Mouse (Mus musculus) stomach, postnatal 0 days (tissue): ENCODE data around the gene Cabp4.

Experiments used
- CTCF ChIP-seq: IDR thresholded peaks from 2 replicates; pipeline ENCODE4 v1.5.1; 2016; ENCODE audit warnings: antibody characterized with exemption, low read depth, mild to moderate bottlenecking, moderate library complexity
- EP300 ChIP-seq: optimal IDR thresholded peaks from 2 replicates; pipeline ENCODE3; 2016; ENCODE audit warnings: antibody characterized with exemption

DNA sequence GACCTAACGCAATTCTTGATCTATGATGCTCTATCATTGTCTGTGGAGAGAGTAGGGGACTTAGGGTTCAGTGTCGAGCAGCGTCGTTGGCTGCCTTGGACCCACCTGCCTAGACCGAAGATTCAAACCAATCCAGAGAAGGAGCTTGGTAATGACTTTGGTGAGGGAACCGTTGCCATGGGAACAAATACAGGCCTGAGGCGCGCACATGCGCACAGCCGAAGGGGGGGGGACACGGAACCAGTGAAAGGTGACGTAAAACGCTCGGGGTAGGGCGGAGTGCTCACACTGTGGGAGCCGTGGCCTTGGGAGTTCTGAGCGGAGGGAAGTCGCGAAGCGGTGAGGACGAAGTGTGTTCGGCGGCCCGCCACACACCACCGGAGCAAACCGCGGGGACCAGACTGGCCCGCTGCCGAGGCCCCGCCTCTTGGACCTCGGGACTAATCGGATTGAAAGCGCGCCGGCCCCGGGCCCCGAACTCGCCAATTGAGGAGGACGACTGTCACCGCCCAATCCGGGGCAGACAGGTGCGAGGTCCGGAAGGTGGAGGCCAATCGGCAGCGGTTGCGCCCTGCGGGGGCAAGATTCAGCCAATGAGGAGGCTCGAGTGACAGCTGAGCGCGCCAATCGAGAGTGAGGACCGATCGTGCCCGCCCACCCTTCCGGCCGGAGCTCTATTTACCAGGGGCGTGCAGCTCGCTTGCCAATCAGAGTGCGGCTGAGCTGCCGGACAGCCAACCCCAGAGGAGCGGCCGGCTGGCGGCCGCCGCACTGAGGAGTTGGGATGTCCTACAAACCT lies 47.0 kb downstream of the Cabp4 start, which contains the start of gene Cdk2ap2:
- TF ChIP-seq EP300 (no peak), CTCF (no peak)
